Mouse (Mus musculus): ENCODE data around the gene Vopp1. TPM values are rescaled to one million over a fixed set of nuclear protein-coding genes. Genes with fewer than 3 reads are reported as not detected.
A peak's percentile ranks its signal among the peaks of the same experiment; 100 is the strongest.

Gene Vopp1
- polyA plus RNA-seq, 1 experiment, result 16.4 TPM

DNA sequence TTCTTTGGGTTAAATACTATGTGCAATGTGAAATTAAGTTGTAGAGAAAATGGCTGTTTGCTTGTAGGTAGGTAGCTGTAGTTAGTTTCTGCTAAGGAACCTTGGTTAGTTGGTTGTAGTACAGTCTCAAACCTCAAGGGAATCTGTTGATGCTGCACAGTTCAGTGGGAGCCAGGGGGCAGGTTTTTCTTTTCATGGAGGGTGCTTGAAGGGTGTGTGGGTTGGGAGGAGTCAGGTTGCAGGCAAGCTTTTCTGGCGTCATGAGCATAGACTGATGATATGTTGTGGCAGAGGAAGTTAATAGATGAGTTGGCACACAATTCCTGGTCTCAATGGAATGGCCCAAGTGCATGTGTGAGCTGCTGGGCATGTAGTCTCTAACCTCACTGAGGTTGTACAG lies 113.2 kb downstream of the Vopp1 start:
- TF ChIP-seq POLR2A (IDR thresholded peaks at IDR 0.05; ENCODE audit: borderline replicate concordance, extremely low read depth, low read depth, low read length) (no peak), CTCF (IDR thresholded peaks at IDR 0.05; ENCODE audit: insufficient read depth, low read length) (no peak)
- WGBS, result 7% methylated on average over 1 of the region's 1 CpGs
- no peak overlapping the region for H3K4me3 ChIP-seq (replicated peaks; ENCODE audit: extremely low read depth, low read depth, low read length)

DNA sequence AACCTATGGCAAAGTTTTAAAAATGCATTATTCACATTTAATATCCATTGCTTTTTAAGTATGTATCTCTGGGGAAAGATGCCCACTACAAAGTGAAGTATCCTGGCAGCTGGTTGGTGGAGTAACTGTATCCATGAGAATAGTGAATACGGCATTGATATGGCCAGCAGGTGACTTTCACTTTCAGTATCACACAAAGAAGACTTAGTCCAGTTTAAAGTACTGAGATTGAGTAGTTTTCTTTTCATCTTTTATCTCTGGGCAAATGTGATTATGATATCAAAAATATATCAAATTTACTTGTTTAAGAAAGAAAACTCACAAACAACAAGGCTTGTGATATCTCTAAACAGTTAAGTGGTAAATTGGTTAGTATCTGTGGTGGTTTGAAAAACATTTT lies 118.2 kb downstream of the Vopp1 start:
- DNase-seq, result no peak
- 36% methylated on average over 1 of the region's 1 CpGs for WGBS
- no peak for TF ChIP-seq CTCF (IDR thresholded peaks at IDR 0.05; ENCODE audit: insufficient read depth, low read length)
- TF ChIP-seq POLR2A (IDR thresholded peaks at IDR 0.05; ENCODE audit: borderline replicate concordance, extremely low read depth, low read depth, low read length), result no peak
- Histone ChIP-seq H3K4me1 (ENCODE audit: control insufficient read depth, insufficient read depth, low read length) (no peaks in the 10 kb centered on the region; the same call in 1 of the 2 replicates), H3K4me3 (replicated peaks; ENCODE audit: extremely low read depth, low read depth, low read length) (peak overlapping the region; percentile 30)

More for the DNA sequence above, 113.2 kb downstream of the Vopp1 start:
- H3K4me1 ChIP-seq (ENCODE audit: control insufficient read depth, insufficient read depth, low read length), result no peaks in the 10 kb centered on the region; the same call in 1 of the 2 replicates
- DNase-seq, result no peak

DNA sequence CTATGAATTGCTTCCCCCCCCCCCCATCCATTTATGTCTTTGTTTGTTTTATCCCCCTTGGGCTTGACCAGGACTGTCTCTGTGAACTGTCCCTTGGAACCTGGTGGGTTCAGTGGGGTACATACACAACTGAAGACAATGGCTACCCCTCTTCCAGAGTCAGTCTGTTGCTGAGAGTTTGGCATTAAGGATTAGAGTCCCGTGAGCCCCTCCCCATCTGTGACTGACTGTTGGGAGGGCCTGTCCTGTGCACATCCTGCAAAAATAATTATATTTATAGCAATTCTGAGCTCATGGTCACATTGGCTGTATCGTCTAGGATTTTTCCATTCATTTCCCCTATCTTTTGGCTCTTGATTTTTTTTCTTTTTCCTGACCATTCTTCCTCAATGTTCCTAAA lies 121.3 kb downstream of the Vopp1 start:
- no peaks in the 10 kb centered on the region; the same call in 1 of the 2 replicates for H3K4me1 ChIP-seq (ENCODE audit: control insufficient read depth, insufficient read depth, low read length)
- DNase-seq, result no peak
- no peak for TF ChIP-seq POLR2A (IDR thresholded peaks at IDR 0.05; ENCODE audit: borderline replicate concordance, extremely low read depth, low read depth, low read length)
- TF ChIP-seq CTCF (IDR thresholded peaks at IDR 0.05; ENCODE audit: insufficient read depth, low read length), result no peak
- H3K4me3 ChIP-seq (replicated peaks; ENCODE audit: extremely low read depth, low read depth, low read length), result peak overlapping the region; percentile 82
- WGBS, result 13% methylated on average over 2 of the region's 2 CpGs

DNA sequence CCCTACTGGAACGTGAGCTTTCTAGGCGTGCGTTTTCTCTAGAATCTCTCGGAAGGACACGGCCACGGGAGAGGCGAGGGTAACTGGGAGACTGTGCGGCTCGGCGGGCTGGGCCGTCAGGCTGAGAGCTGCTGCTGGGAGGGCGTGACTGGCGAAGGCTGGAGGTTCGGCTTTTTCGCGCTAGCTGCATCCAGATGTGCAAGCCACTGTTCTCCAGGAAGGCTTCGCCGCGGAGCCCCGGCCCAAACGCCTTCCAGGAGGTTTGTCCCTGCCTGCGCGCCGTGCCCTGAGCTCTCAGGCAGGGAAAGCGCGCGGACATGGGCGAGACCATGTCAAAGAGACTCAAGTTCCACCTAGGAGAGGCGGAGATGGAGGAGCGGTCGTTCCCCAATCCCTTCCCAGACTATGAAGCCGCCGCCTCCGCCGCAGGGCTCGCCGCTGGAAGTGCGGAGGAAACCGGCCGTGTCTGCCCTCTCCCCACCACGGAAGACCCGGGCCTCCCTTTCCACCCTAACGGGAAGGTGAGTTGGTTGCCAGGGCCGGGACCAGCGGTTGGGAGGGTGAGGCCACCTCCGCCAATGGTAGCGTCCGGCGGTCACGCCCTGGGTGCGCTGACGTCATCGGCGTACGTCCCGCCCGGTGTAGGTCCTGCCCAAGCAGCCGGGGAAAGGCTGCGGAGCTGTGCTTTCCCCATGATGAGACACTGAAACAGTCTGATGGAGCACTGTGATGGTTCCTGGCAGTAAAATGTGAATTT lies 122.0 kb downstream of the Vopp1 start:
- Histone ChIP-seq H3K4me3 (replicated peaks; ENCODE audit: extremely low read depth, low read depth, low read length) (peak overlapping the region; percentile 82), H3K4me1 (ENCODE audit: control insufficient read depth, insufficient read depth, low read length) (no peaks in the 10 kb centered on the region; the same call in 1 of the 2 replicates)
- under 1% methylated on average over 59 of the region's 59 CpGs for WGBS
- no peak for TF ChIP-seq CTCF (IDR thresholded peaks at IDR 0.05; ENCODE audit: insufficient read depth, low read length)
- TF ChIP-seq POLR2A (IDR thresholded peaks at IDR 0.05; ENCODE audit: borderline replicate concordance, extremely low read depth, low read depth, low read length), result peak; percentile 91; the same call in 1 of the 2 replicates
- peak; percentile 97 for DNase-seq

DNA sequence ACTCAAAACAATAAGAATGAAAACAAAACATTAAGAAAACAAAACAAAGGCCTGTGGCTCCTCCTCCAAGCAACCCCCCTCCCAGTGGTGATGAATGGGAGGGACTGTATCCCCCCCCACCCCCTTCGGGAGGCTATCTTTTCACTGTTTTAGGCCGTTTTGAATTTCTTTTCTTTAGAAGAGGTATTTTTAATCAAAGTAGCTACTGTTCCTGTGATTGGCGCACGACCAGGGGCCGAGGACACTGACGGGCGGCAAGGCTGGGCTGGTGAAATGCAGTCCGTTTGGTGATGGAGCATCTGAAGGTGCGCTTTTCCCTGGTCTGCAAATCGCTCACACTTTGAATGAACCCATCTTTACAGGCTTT lies 122.6 kb downstream of the Vopp1 start, which contains the start of gene Lancl2:
Gene Lancl2 (plus strand): TSS at position 165 of the 367 bp plus-strand sequence.
- no peaks in the 10 kb centered on the region; the same call in 1 of the 2 replicates for H3K4me1 ChIP-seq (ENCODE audit: control insufficient read depth, insufficient read depth, low read length)
- H3K4me3 ChIP-seq (replicated peaks; ENCODE audit: extremely low read depth, low read depth, low read length), result peak within 1 kb of the TSS; percentile 82
- TF ChIP-seq POLR2A (IDR thresholded peaks at IDR 0.05; ENCODE audit: borderline replicate concordance, extremely low read depth, low read depth, low read length) (no peak), CTCF (IDR thresholded peaks at IDR 0.05; ENCODE audit: insufficient read depth, low read length) (no peak)
- no peak for DNase-seq
- WGBS, result under 1% methylated on average over 10 of the region's 10 CpGs

DNA sequence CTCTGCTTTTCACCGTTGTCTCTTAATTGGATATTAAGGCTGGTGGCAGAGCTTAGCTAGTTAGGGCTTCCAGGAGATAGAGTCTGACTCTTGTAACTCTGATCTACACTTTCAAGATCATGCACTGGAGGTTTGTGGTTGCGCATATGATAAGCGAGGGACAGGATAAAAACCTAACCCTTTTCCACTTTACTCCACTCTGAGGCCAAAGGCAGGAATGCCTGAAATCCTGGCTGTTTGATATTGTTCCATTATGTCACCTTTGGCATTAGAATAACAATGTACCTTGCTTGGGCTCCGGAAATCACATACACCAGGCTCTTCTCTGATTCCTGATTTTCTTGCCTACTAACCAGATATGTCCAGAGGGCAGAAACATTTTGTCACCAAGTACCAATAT lies 123.3 kb downstream of the Vopp1 start:
- no peak for DNase-seq
- TF ChIP-seq CTCF (IDR thresholded peaks at IDR 0.05; ENCODE audit: insufficient read depth, low read length) (no peak), POLR2A (IDR thresholded peaks at IDR 0.05; ENCODE audit: borderline replicate concordance, extremely low read depth, low read depth, low read length) (no peak)
- no peak overlapping the region for H3K4me3 ChIP-seq (replicated peaks; ENCODE audit: extremely low read depth, low read depth, low read length)
- no peaks in the 10 kb centered on the region; the same call in 1 of the 2 replicates for H3K4me1 ChIP-seq (ENCODE audit: control insufficient read depth, insufficient read depth, low read length)
- WGBS, result 73% methylated on average over 4 of the region's 4 CpGs

DNA sequence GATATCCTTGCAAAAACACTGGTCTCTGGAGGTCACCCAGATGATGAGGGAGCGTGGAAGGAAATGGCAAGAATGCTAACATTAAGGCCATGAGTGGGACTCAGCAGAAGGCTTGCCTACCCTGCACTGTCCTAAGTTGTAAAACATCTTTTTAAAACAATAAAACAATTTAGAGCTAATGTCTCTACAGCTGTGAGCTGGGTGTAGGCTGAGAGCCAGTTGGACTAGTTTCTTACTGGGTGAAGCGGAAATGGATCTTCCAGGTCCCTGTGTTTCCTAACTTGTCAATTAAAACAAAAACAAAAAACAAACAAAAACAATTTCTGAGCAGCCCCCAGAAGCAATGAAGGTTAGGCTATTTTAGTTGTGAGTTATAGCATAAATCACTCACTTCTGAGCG lies 131.8 kb downstream of the Vopp1 start:
- WGBS, result 85% methylated on average over 3 of the region's 3 CpGs
- Histone ChIP-seq H3K4me3 (replicated peaks; ENCODE audit: extremely low read depth, low read depth, low read length) (no peak overlapping the region), H3K4me1 (ENCODE audit: control insufficient read depth, insufficient read depth, low read length) (no peaks in the 10 kb centered on the region)
- no peak for DNase-seq
- no peak for TF ChIP-seq CTCF (IDR thresholded peaks at IDR 0.05; ENCODE audit: insufficient read depth, low read length)

DNA sequence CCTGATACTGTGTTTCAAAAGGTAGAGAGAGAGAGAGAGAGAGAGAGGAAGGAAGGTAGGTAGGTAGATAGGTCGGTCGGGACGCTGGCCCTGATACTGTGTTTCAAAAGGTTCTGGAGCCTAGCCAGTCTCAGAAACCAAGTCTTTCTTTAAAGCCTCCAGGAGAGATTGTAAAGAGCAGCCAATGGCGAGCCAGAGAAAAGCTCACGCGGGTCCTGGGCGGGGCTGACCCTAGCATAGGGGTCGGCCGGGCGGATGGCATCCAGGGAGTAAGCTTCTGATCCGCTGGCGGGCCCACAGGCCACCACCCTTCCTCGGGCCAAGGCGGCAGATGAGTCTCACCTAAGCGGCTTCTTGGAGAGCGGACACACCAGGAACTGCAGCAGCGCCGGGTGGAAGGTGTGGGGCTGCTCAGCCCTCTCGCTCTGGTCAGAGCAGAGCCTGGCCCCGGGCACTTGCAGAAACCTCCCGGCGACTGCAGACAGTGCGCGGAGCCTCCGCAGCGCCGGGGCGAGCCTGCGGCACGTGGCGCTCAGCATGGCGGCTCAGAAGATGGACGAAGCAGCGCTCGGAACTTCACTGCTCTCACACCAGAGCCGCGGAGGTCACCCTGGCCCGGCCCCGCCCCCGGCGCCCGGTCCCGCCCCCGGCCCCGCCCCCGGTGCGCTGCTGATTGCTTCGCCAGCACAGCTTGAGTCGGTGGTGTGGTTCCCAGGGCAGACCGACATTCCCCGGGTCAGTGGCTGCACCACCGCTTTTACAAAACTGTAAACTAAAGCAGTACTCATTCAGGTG lies 133.3 kb downstream of the Vopp1 start, which contains the start of gene Pyurf:
Gene Pyurf (minus strand): TSS at position 612 of the 795 bp plus-strand sequence.
- WGBS, result under 1% methylated on average over 52 of the region's 52 CpGs
- peak; percentile 83 for DNase-seq
- Histone ChIP-seq H3K4me1 (ENCODE audit: control insufficient read depth, insufficient read depth, low read length) (no peaks in the 10 kb centered on the region), H3K4me3 (replicated peaks; ENCODE audit: extremely low read depth, low read depth, low read length) (peak within 1 kb of the TSS; percentile 78)
- TF ChIP-seq POLR2A (IDR thresholded peaks at IDR 0.05; ENCODE audit: borderline replicate concordance, extremely low read depth, low read depth, low read length), result peak; percentile 38; the same call in 1 of the 2 replicates
- no peak for TF ChIP-seq CTCF (IDR thresholded peaks at IDR 0.05; ENCODE audit: insufficient read depth, low read length)

DNA sequence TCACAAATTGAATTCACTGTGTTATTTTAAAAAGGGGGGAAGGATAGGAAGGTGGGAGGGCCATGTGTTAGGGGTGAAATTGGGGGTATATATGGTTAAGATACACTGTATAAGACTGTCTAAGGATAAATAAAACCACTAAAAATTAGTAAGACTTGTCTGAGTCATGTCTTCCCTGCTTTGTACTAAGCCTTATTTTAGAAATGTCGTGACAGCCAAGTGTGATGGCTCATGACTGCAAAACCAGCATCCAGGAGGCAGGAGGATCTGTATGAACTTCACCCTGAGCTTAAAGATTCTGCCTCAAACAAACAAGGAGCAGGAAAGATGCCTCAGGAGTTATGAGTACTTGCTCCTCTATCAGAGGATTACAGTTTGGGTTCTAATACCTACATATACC lies 140.8 kb downstream of the Vopp1 start:
- TF ChIP-seq CTCF (IDR thresholded peaks at IDR 0.05; ENCODE audit: insufficient read depth, low read length), result no peak
- no peak for TF ChIP-seq POLR2A (IDR thresholded peaks at IDR 0.05; ENCODE audit: borderline replicate concordance, extremely low read depth, low read depth, low read length)
- WGBS, result 97% methylated on average over 1 of the region's 1 CpGs
- no peak for DNase-seq
- Histone ChIP-seq H3K4me1 (ENCODE audit: control insufficient read depth, insufficient read depth, low read length) (no peaks in the 10 kb centered on the region), H3K4me3 (replicated peaks; ENCODE audit: extremely low read depth, low read depth, low read length) (no peak overlapping the region)

Other genes starting within 250 kb of the Vopp1 start
- 9.9 and 11.6 TPM in 2 replicates for gene Herc6, start 244.2 kb downstream of the Vopp1 start, polyA plus RNA-seq (2012; rRNA removed)
- gene Pyurf, start 133.1 kb downstream of the Vopp1 start, polyA plus RNA-seq (2012; rRNA removed), result 7.3 and 8.4 TPM in 2 replicates
- gene Lancl2, start 122.6 kb downstream of the Vopp1 start, polyA plus RNA-seq (2012; rRNA removed), result 4.4 and 4.9 TPM in 2 replicates
- gene Vmn1r21, start 25.2 kb upstream of the Vopp1 start, polyA plus RNA-seq (2012; rRNA removed), result not detected in 2 replicates
- not detected in 2 replicates for gene Vmn1r22, start 82.9 kb upstream of the Vopp1 start, polyA plus RNA-seq (2012; rRNA removed)
- gene Vmn1r23, start 101.7 kb upstream of the Vopp1 start, polyA plus RNA-seq (2012; rRNA removed), result not detected in 2 replicates
- not detected in 2 replicates for gene Vmn1r24, start 136.3 kb upstream of the Vopp1 start, polyA plus RNA-seq (2012; rRNA removed)
- not detected in 2 replicates for gene Vmn1r25, start 155.7 kb upstream of the Vopp1 start, polyA plus RNA-seq (2012; rRNA removed)
- not detected in 2 replicates for gene Vmn1r26, start 190.0 kb upstream of the Vopp1 start, polyA plus RNA-seq (2012; rRNA removed)